Mouse (Mus musculus) right cerebral cortex, postnatal 10 days (tissue): ENCODE measurements at regions not wholly inside any gene's neighbourhood (a gene's known extent, or its start where the extent isn't known, plus 50 kb on each side); places are given as distances from the start of the nearest gene placed in this dataset.

Experiments used
- DNase-seq, 2 experiments: peaks; one replicate each; pipeline ENCODE4 v3.0.0; 2021; ENCODE audit warnings: low spot score in 2 of 2

DNA sequence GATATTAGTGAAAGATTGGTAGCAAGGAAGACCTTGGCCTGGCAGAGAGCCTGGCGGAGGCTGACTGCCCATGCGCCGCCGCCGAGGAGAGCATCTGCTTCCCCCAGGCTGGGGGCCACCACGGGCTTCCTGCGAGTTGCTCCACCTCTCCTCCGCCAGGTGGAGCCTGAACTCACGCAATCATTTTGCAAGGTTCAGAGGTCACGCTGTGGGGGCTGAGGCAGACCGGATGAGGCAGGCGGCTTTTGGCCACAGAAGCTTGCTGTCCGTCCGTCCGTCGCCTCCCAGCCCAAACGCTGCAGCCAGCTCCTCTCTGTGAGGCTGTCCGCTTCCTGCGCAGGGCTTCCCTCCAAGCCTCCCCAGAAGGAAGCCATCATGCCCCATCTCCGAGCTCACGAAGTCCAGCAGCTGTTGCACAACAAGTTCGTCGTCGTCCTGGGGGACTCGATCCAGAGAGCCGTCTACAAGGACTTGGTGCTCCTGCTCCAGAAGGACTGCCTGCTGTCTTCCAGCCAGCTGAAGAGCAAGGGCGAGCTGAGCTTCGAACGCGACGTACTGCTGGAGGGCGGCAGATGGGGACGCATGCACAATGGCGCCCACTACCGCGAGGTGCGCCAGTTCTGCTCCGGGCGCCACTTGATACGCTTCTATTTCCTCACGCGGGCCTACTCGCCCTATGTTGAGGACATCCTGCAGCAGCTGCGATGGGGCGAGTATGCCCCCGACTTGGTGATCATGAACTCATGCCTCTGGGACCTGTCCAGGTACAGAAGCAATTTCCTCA, 269.3 kb upstream of the Erbb4 start:
- DNase-seq: no peak

GRCm38 (mm10) chr1:69375246-69375645, 267.4 kb upstream of the Erbb4 start:
- DNase-seq: no peak

DNA sequence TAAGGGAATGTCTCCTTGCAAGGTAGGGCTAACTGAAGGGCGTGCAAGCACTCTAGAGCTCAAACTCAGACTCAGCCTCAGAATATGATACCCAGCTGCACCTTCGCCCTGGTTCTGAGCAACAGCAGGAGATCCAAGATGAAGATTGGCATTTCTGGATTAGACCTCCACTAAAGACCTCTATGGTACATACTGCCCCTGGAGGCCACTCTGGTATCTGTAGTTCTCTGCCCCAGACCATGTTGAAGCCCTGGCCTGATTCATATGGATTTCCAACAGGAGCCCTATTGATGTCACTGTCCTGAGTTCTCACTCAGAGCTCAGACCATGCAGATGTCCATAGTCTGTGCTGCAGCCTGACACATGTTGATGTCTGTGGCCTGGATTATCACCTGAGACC, 262.2 kb upstream of the Erbb4 start:
- DNase-seq: no peak

GRCm38 (mm10) chr1:69367531-69367930, 259.7 kb upstream of the Erbb4 start:
- no peak for DNase-seq

DNA sequence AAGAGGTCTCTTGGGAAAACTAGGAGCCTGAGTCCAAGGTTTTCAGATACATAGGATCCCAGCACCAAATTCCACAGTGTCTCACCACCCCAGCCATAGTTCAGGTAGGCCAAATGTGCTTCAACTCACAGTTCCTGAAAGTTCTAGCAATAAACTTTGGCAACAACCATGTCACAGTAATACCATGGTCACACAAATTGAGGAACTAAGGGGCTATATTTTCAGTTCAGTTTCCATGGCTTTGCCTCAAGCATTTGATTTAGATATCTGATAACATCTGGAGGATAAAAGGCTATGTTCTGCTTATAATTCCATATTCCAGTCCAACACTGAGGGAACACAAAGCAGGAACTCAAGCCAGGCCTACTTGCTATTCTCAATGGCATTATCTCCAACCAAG, 256.2 kb upstream of the Erbb4 start:
- DNase-seq: no peak

DNA sequence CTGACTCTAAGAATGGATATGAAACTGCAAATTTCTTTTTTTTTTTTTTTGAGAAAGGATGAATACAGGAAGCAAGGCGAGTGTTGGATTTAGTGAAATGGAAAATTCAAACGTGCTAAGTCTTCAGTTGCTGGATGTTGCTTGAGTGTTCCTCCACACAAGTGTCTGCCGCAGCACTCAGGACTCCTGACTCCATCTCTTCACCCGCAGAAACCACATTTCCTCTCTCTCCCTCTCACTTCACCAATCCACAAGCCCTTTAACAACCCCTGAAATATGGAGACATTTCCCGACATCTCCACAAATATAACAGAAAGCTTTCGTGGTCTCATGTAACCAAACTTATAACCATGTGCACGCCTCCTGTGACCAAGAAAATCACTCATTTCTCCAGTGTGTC, 249.7 kb upstream of the Erbb4 start:
- no peak for DNase-seq

- DNase-seq: no peak
Observed at GRCm38 (mm10) chr1:69350417-69350816, 242.6 kb upstream of the Erbb4 start.

GRCm38 (mm10) chr1:69349826-69350225, 242.0 kb upstream of the Erbb4 start:
- DNase-seq: no peak

- DNase-seq: no peak
Observed at GRCm38 (mm10) chr1:69342100-69342499, 234.2 kb upstream of the Erbb4 start.

DNA sequence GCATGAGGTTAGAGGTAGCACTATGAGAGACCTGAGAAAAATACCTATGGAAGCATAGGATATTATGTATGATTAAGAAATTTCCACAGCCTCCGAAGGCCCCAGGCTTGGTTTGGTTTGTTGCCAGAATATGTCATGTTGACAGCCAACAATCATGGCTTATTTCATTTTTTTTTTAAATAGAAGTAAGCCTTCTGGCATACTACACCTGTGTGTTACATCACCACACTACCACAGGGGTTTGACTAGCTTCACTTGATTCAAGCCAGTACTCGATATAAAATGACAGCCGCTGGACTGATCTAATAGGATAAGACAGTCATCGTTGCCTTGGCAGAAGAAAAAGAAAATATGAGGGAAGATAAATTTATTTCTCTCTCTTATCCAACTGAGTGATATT, 232.6 kb upstream of the Erbb4 start:
- DNase-seq: no peak

DNA sequence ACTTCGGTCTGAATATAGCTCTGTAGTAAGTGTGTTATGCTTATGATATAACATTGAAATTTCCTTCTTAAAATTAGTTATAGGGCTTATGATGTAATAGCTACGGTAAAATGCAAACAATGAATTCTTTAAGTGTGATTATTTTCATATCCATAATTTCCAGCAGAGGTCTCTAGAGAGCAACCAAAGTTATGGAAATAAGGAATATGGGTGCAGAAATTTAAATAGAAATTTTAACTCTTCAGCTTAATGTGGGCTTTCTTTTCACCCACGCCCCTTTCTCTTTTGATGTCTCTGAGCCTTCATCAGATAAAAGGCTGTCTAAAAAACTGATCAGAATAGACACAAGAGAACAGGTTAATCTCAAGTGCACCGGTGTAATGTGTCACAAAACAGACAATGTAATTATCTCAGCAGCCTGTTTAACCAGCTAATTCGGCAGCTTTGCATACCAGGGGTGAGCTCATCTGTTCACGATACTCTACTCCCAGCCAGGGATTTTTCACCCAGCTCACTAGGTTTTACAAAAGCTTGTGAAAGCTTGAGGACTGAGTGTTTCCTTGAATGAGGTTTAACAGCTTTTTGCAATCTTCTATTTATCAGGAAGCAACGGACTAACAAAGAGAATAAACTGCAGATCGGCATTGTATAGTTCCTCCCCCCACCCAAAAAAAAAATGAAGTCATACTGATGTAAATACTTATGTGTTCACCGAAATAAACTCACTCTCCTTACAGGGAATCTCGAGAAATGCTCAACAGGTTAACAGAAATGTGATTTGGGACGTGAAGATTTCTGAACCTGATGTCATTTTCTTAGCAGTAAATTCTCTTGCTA, 223.8 kb upstream of the Erbb4 start:
- peak; percentile 19 to 26 for DNase-seq

DNA sequence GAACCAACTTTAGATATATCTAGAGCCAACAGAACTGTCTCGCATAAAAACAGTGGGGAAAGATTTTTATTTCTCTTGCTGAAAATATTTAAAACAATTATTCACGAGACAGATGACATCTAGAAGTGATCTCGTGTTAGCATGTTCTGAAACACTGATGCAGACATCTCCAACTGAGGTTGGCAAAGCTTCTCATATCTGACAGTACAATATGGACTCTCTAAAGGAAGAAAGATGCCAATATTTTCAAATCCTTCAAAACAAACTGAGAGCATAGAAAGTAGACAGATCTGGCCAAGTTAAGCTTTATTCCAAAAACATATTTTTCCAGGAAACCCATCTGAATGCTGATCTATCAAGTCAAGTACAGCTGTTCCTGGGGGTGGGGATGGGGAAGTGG, 221.5 kb upstream of the Erbb4 start:
- no peak for DNase-seq

DNA sequence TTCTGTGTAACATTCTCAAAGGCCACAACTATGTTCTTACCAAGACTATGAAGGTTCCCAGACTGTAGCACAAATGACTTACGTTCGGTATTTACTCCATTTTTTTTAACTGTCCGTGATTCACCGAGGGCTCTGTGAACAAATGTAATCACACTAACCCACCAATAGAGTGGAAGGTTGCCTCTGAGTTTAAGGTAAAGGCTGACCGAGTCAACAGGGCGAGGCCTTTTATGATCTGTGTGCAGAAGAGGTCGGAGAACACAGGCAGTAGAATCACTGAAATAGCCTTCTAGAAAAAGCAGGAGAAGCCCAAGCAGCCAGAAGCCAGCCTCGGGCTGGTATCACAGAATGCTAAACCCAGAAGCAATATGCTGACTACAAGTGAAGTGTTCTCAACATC, 218.9 kb upstream of the Erbb4 start:
- peak in 1 of 2 experiments; percentile 22 for DNase-seq

GRCm38 (mm10) chr1:69319526-69319925, 211.7 kb upstream of the Erbb4 start:
- no peak for DNase-seq

- DNase-seq: no peak
Observed at GRCm38 (mm10) chr1:69296816-69297215, 189.0 kb upstream of the Erbb4 start.

DNA sequence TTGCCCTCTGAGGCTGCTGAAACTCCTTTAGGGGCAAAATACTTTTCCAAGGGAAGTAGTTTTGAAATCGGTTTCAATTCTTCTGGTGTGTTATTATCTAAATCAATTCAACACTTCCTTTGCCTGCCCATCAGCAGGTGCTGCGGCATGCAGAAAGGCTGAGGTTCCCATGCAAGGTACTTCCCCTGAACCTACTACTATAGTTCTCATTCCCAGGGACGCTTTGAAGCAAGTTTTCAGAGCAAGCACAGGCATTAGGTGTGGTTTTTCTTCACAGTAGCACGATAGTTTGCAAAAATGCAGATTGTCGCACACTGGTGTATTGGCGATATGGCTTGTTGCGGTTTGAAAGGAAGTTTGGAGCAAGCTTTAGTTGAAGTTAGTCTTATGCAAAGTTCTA, 183.5 kb upstream of the Erbb4 start:
- DNase-seq: no peak

- DNase-seq: no peak
Observed at GRCm38 (mm10) chr1:69286374-69286773, 178.5 kb upstream of the Erbb4 start.

- no peak for DNase-seq
Observed at GRCm38 (mm10) chr1:69277428-69277827, 169.6 kb upstream of the Erbb4 start.

DNA sequence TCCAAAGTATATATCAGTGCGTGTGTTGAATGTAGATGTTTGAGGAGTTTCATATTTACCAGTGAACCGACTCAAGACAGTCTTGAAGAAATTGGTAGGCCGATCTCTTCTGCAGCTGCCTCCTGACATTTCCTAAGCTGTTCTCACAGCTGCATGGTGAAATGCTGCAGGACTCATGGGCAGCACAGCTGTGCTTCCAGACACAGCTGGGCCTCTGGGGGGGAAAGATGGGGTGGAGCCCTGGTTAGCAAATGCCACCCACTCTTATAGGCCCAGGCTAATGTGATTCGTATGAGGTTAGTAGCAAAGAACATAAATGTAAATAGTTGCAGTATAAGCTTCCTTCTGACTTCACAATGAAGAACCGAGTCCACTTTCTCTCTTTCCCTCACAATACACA, 139.8 kb upstream of the Erbb4 start:
- DNase-seq: no peak

GRCm38 (mm10) chr1:69242289-69242909, 134.5 kb upstream of the Erbb4 start:
- no peak for DNase-seq

DNA sequence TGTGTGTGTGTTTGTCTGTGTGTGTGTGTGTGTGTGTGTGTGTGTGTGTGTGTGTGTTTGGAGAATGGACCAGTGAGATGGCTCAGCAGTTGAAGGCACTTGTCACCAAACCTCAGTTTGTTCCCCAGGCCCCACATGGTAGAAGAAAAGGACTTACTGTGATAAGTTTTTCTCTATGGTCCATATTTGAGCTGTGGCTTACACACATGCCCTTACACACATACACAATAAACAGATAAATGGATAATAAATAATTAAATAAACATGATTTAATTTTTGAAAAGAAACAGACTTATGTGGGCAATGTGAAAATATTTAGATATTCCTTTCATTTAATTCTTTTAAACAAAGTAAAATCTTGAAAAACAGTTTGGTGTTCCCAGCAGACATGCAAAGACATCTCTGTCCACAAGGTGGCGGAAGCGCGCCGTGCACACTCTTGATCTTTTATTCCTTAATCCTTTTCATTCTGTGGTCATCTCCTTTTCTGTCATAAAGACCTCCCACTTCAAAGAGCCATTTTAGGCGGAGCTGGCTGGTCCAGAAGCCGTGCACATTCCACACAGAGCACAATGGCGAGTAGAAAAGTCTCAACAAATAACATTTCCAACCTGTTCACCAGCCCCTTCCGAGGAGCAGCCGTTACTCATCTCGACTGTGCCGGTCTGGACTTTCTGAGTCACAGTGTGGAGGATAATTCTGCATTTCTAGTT, 133.8 kb upstream of the Erbb4 start:
- DNase-seq: peak; percentile 74 to 83

DNA sequence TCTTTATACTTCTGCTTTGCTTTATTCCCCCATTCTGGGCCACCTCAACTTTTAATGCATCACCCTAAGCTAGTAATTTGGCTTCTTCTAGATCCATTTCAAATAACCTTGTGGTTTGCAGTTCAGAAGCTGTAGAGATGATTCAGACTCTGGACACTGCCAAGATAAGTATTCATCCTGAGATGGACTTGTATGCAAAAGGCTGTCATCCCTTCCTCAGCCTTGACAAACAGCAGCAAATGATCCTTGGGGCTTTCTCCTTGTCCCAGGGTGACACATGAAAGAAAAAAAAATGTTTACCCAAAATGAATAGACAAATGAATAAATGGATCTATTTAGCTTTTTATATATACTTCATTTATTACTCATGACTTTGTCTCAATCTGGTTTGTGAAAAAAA, 120.0 kb upstream of the Erbb4 start:
- no peak for DNase-seq
